Mouse (Mus musculus) lung, postnatal 0 days (tissue): Measurements from ENCODE around the gene Lat2.

ENCODE experiments used
- CTCF ChIP-seq: IDR thresholded peaks from 2 replicates; pipeline ENCODE4 v1.5.1; 2016; ENCODE audit warnings: antibody characterized with exemption, mild to moderate bottlenecking
- EP300 ChIP-seq: IDR thresholded peaks from 2 replicates; pipeline ENCODE4 v1.6.1; 2016; ENCODE audit warnings: antibody characterized with exemption, mild to moderate bottlenecking, control low read depth

- TF ChIP-seq CTCF, result no peak
- TF ChIP-seq EP300, result no peak
Measured at GRCm38 (mm10) chr5:134589900-134590299, 24.9 kb downstream of the Lat2 start.
